Mouse (Mus musculus) intestine, postnatal 0 days (tissue): ENCODE measurements around the gene Tigd3. TPM values are rescaled to one million over a fixed set of nuclear protein-coding genes. Genes with fewer than 3 reads are reported as not detected.
A peak's percentile ranks its signal among the peaks of the same experiment; 100 is the strongest.

Source experiments
- ATAC-seq: fragments of 200-750 bp; cut with Nextera tagmentation; 2 replicates; pipeline ENCODE4 v1.8.0; 2017; ENCODE audit warnings: mild to moderate bottlenecking, moderate TSS enrichment, moderate library complexity
- H3K27ac ChIP-seq: fragments of 300-500 bp; sonication (generic); 2 replicates; pipeline ENCODE4 v1.5.1; 2014; ENCODE audit warnings: mild to moderate bottlenecking, low read depth, low read length, moderate library complexity
- H3K27me3 ChIP-seq: fragments of 300-500 bp; sonication (generic); replicated peaks from 2 replicates; pipeline ENCODE4 v1.6.1; 2014; ENCODE audit warnings: low read length, mixed read lengths; ENCODE audit not compliant: control insufficient read depth, insufficient read depth
- H3K36me3 ChIP-seq: fragments of 300-500 bp; sonication (generic); 2 replicates; pipeline ENCODE4 v1.6.1; 2014; ENCODE audit warnings: mild to moderate bottlenecking, moderate library complexity; ENCODE audit not compliant: control insufficient read depth, insufficient read depth
- H3K4me1 ChIP-seq: fragments of 300-500 bp; sonication (generic); replicated peaks from 2 replicates; pipeline ENCODE4 v1.6.1; 2014; ENCODE audit warnings: antibody characterized with exemption, low read length, mixed read lengths; ENCODE audit not compliant: control insufficient read depth, insufficient read depth
- H3K4me2 ChIP-seq: fragments of 300-500 bp; sonication (generic); replicated peaks from 2 replicates; pipeline ENCODE4 v1.6.1; 2014; ENCODE audit warnings: low read depth, mild to moderate bottlenecking, moderate library complexity
- H3K4me3 ChIP-seq: fragments of 300-500 bp; sonication (generic); 2 replicates; pipeline ENCODE4 v1.5.1; 2014; ENCODE audit warnings: low read depth, low read length
- H3K9ac ChIP-seq: fragments of 300-500 bp; sonication (generic); 2 replicates; pipeline ENCODE4 v1.6.1; 2014; ENCODE audit warnings: mild to moderate bottlenecking, low read depth, low read length
- H3K9me3 ChIP-seq: fragments of 300-500 bp; sonication (generic); 2 replicates; pipeline ENCODE4 v1.6.1; 2016; ENCODE audit warnings: mixed run types; ENCODE audit not compliant: control insufficient read depth
- CTCF ChIP-seq: sonication (generic); IDR thresholded peaks from 2 replicates; pipeline ENCODE4 v1.5.1; 2016; ENCODE audit warnings: low read depth, mild to moderate bottlenecking, control low read depth, antibody characterized with exemption, moderate library complexity
- WGBS: fragments of 180-500 bp; shearing (Covaris S2); extraction: QIAGEN DNeasy Blood & Tissue Kit; methylation state at CpG from one replicate; pipeline ENCODE4 v1.1.7; 2014; 5-methylcytosine and 5-hydroxymethylcytosine counted together
- polyA plus RNA-seq: library from polyadenylated mRNA; unstranded; fragments of >200 nt; fragmentation: Nextera tagmentation; extraction: Ambion mirVana; gene quantifications from 2 replicates; pipeline ENCODE4 v1.2.1, GENCODE M21; 2015

Gene Tigd3
- polyA plus RNA-seq, 1 experiment from 2014 or later, result 1.0 TPM

- Histone ChIP-seq H3K4me3 (0 out of 2 replicates have a peak overlapping the region, but pooled peaks have one; percentile 11), H3K9me3 (no peaks in the 10 kb centered on the region), H3K4me2 (peak overlapping the region; percentile 68), H3K4me1 (peaks cover 34% of the 10 kb centered on the region), H3K27me3 (no peaks in the 10 kb centered on the region), H3K27ac (peak overlapping the region; percentile 99), H3K9ac (peak overlapping the region; percentile 59), H3K36me3 (peaks cover 13% of the 10 kb centered on the region; the same call in 1 of the 2 replicates)
- peak; percentile 17 for TF ChIP-seq CTCF
- WGBS, result 35% methylated on average over 13 of the region's 13 CpGs
- no peak for ATAC-seq
These were observed 44.9 kb downstream of the Tigd3 start for GRCm38 (mm10) chr19:5848826-5849672.

- Histone ChIP-seq H3K36me3 (peaks cover 13% of the 10 kb centered on the region; the same call in 1 of the 2 replicates), H3K9me3 (no peaks in the 10 kb centered on the region), H3K9ac (peak overlapping the region; percentile 59), H3K4me2 (peak overlapping the region; percentile 68), H3K27ac (peak overlapping the region; percentile 99), H3K4me1 (peaks cover 34% of the 10 kb centered on the region), H3K4me3 (peak overlapping the region; percentile 11; the same call in 1 of the 2 replicates), H3K27me3 (no peaks in the 10 kb centered on the region)
- no peak for ATAC-seq
- WGBS, result 37% methylated on average over 14 of the region's 14 CpGs
- no peak for TF ChIP-seq CTCF
These were observed 45.7 kb downstream of the Tigd3 start for GRCm38 (mm10) chr19:5848032-5848825.

- H3K27me3 ChIP-seq, result no peaks in the 10 kb centered on the region
- ATAC-seq, result no peak
- no peaks in the 10 kb centered on the region for H3K9me3 ChIP-seq
- H3K36me3 ChIP-seq, result peaks cover 4% of the 10 kb centered on the region; the same call in 1 of the 2 replicates
- TF ChIP-seq CTCF, result no peak
- H3K4me3 ChIP-seq, result no peak overlapping the region
- H3K27ac ChIP-seq, result peak overlapping the region; percentile 99
- peaks cover 34% of the 10 kb centered on the region for H3K4me1 ChIP-seq
- H3K9ac ChIP-seq, result peak overlapping the region; percentile 59
- peak overlapping the region; percentile 68 for H3K4me2 ChIP-seq
- 56% methylated on average over 4 of the region's 4 CpGs for WGBS
These were observed 46.6 kb downstream of the Tigd3 start for GRCm38 (mm10) chr19:5847306-5847796.

GRCm38 (mm10) chr19:5846557-5847305, 47.2 kb downstream of the Tigd3 start:
- no peak for TF ChIP-seq CTCF
- Histone ChIP-seq H3K36me3 (no peaks in the 10 kb centered on the region), H3K9me3 (no peaks in the 10 kb centered on the region), H3K27me3 (no peaks in the 10 kb centered on the region), H3K9ac (peak overlapping the region; percentile 59), H3K4me3 (peak overlapping the region; percentile 33), H3K27ac (peak overlapping the region; percentile 99), H3K4me1 (peaks cover 34% of the 10 kb centered on the region), H3K4me2 (peak overlapping the region; percentile 68)
- peak; percentile 70 for ATAC-seq
- WGBS, result 3% methylated on average over 16 of the region's 16 CpGs

- H3K27me3 ChIP-seq, result no peaks in the 10 kb centered on the region
- TF ChIP-seq CTCF, result peak; percentile 28; the same call in 1 of the 2 replicates
- no peaks in the 10 kb centered on the region for H3K36me3 ChIP-seq
- peak overlapping the region; percentile 99 for H3K27ac ChIP-seq
- H3K4me3 ChIP-seq, result peak overlapping the region; percentile 33
- no peak for ATAC-seq
- H3K9ac ChIP-seq, result peak overlapping the region; percentile 59
- no peaks in the 10 kb centered on the region for H3K9me3 ChIP-seq
- peak overlapping the region; percentile 68 for H3K4me2 ChIP-seq
- 1% methylated on average over 7 of the region's 7 CpGs for WGBS
- H3K4me1 ChIP-seq, result peaks cover 30% of the 10 kb centered on the region
These were observed 47.8 kb downstream of the Tigd3 start for GRCm38 (mm10) chr19:5846154-5846553.
